Mouse (Mus musculus) CD4-positive naive resting alpha-beta T cell, adult 57 days (primary cell): ENCODE results near the gene Zfp974. TPM values are rescaled to one million over a fixed set of nuclear protein-coding genes. Genes with fewer than 3 reads are reported as not detected.

Source experiments
- total RNA-seq: library from RNA; stranded (reverse); gene quantifications from one replicate; pipeline ENCODE4 v1.2.4, GENCODE M21; 2023

Zfp974 gene
- total RNA-seq = 10.6 TPM

GRCm38 (mm10) chr7:27928818-27929695 is at the start of gene Zfp974:
Gene Zfp974 (minus strand): TSS chr7:27929460.

Other genes with a start within 250 kb of the Zfp974 start
- gene Zfp607b, start 240.1 kb downstream of the Zfp974 start, total RNA-seq = 0.80 TPM
- 12.4 TPM for gene Zfp60, start 198.1 kb downstream of the Zfp974 start, total RNA-seq
- gene Zfp626, start 122.3 kb downstream of the Zfp974 start, total RNA-seq = 9.8 TPM
- gene Zfp59, start 90.9 kb downstream of the Zfp974 start, total RNA-seq = 4.1 TPM
- 17.9 TPM for gene Zfp607a, start 71.9 kb downstream of the Zfp974 start, total RNA-seq
- gene Zfp780b, start 49.7 kb upstream of the Zfp974 start, total RNA-seq = 10.8 TPM
- 8.7 TPM for gene Zfp850, start 84.7 kb upstream of the Zfp974 start, total RNA-seq
- 97.6 TPM for gene Psmc4, start 120.6 kb upstream of the Zfp974 start, total RNA-seq
- gene Fcgbp, start 141.8 kb upstream of the Zfp974 start, total RNA-seq = not detected
- not detected for gene 9530053A07Rik, start 200.0 kb upstream of the Zfp974 start, total RNA-seq
- 183 TPM for gene Fbl, start 240.2 kb upstream of the Zfp974 start, total RNA-seq